Mouse (Mus musculus) CH12.LX (cell line): Measurements from ENCODE around the gene Impad1. TPM values are rescaled to one million over a fixed set of nuclear protein-coding genes. Genes with fewer than 3 reads are reported as not detected.

Experiments used
- DNase-seq: peaks from one replicate; pipeline ENCODE4 v3.0.0-alpha.2; 2013; ENCODE audit errors: extremely low read depth
- H3K27ac ChIP-seq: 2 replicates; pipeline ENCODE4 v1.5.1; 2012; ENCODE audit warnings: low read depth, mild to moderate bottlenecking, control low read depth, moderate library complexity; ENCODE audit not compliant: insufficient read depth
- H3K27me3 ChIP-seq: replicated peaks from 2 replicates; pipeline ENCODE3; 2012; ENCODE audit warnings: inconsistent platforms
- H3K36me3 ChIP-seq, 2 experiments: replicated peaks in 1 of 2; 2 replicates each; pipeline versions ENCODE3 to v1.6.1; 2012; ENCODE audit warnings: inconsistent platforms in 1 of 2, low read length in 1 of 2, mild to moderate bottlenecking in 1 of 2, mixed read lengths in 1 of 2, moderate library complexity in 1 of 2; ENCODE audit not compliant: control insufficient read depth in 1 of 2, insufficient read depth in 1 of 2
- H3K4me1 ChIP-seq, 2 experiments: 2 replicates each; pipeline ENCODE4 v1.6.1; 2012; ENCODE audit warnings: inconsistent platforms in 1 of 2, moderate library complexity in 1 of 2; ENCODE audit not compliant: insufficient read depth in 2 of 2, control insufficient read depth in 1 of 2
- H3K4me2 ChIP-seq: 2 replicates; pipeline ENCODE4 v1.6.1; 2012; ENCODE audit warnings: low read depth, mild to moderate bottlenecking, control low read depth; ENCODE audit not compliant: poor library complexity, insufficient read depth, severe bottlenecking
- H3K4me3 ChIP-seq, 3 experiments: fragments of 150-350 bp in 1 of 3; sonication (generic) in 1 of 3; replicated peaks in 1 of 3; 2 replicates each; pipeline versions ENCODE3 to v1.5.1; 2011 to 2012; ENCODE audit warnings: low read depth in 2 of 3, low read length in 2 of 3, mild to moderate bottlenecking in 2 of 3, moderate library complexity in 2 of 3, control low read depth in 1 of 3, improper control_type of control experiment in 1 of 3, inconsistent platforms in 1 of 3, mixed read lengths in 1 of 3; ENCODE audit not compliant: poor library complexity in 1 of 3
- H3K79me2 ChIP-seq: replicated peaks from 2 replicates; pipeline ENCODE4 v1.6.1; 2012; ENCODE audit warnings: mild to moderate bottlenecking, moderate library complexity; ENCODE audit not compliant: control insufficient read depth, poor library complexity, insufficient read depth, severe bottlenecking; ENCODE audit errors: extremely low read depth
- H3K9ac ChIP-seq: 2 replicates; pipeline ENCODE4 v1.6.1; 2012; ENCODE audit warnings: low read depth, mild to moderate bottlenecking, control low read depth, moderate library complexity; ENCODE audit not compliant: insufficient read depth
- H3K9me3 ChIP-seq: replicated peaks from 2 replicates; pipeline ENCODE3; 2012; ENCODE audit warnings: low read length, inconsistent platforms, mixed read lengths
- CTCF ChIP-seq, 2 experiments: IDR thresholded peaks in 1 of 2; conservative IDR thresholded peaks in 1 of 2; 2 replicates each; pipeline ENCODE4 v1.5.1; 2011 to 2012; ENCODE audit warnings: low read depth in 2 of 2, low read length in 2 of 2, improper control_type of control experiment in 1 of 2, inconsistent platforms in 1 of 2, mild to moderate bottlenecking in 1 of 2, moderate library complexity in 1 of 2
- ETS1 ChIP-seq: conservative IDR thresholded peaks from 2 replicates; pipeline ENCODE4 v1.6.1; 2012; ENCODE audit warnings: low read depth, mild to moderate bottlenecking, inconsistent platforms, low read length, improper control_type of control experiment, moderate library complexity
- HCFC1 ChIP-seq: IDR thresholded peaks from 2 replicates; pipeline ENCODE4 v1.6.1; 2012; ENCODE audit warnings: low read depth, mild to moderate bottlenecking, inconsistent platforms, low read length, improper control_type of control experiment
- IRF4 ChIP-seq: IDR thresholded peaks from 2 replicates; pipeline ENCODE4 v1.6.1; 2014; ENCODE audit warnings: low read depth, mild to moderate bottlenecking, inconsistent platforms, low read length, improper control_type of control experiment
- KAT2A ChIP-seq: IDR thresholded peaks from 2 replicates; pipeline ENCODE4 v1.6.1; 2012; ENCODE audit warnings: low read length, improper control_type of control experiment, inconsistent platforms; ENCODE audit not compliant: insufficient replicate concordance
- MYC ChIP-seq: IDR thresholded peaks from 2 replicates; pipeline ENCODE4 v1.6.1; 2011; ENCODE audit warnings: low read depth, mild to moderate bottlenecking, improper control_type of control experiment, low read length
- NELFE ChIP-seq: IDR thresholded peaks from 2 replicates; pipeline ENCODE4 v1.6.1; 2011; ENCODE audit warnings: low read depth, low read length, improper control_type of control experiment
- NRF1 ChIP-seq: IDR thresholded peaks from 2 replicates; pipeline ENCODE4 v1.6.1; 2014; ENCODE audit warnings: low read depth, mild to moderate bottlenecking, inconsistent platforms, low read length, improper control_type of control experiment, moderate library complexity
- PAX5 ChIP-seq: IDR thresholded peaks from 2 replicates; pipeline ENCODE4 v1.6.1; 2012; ENCODE audit warnings: low read length, inconsistent platforms, mixed read lengths
- RAD21 ChIP-seq: IDR thresholded peaks from 2 replicates; pipeline ENCODE4 v1.6.1; 2011; ENCODE audit warnings: low read depth, mild to moderate bottlenecking, low read length, improper control_type of control experiment, moderate library complexity
- RCOR1 ChIP-seq: conservative IDR thresholded peaks from 2 replicates; pipeline ENCODE4 v1.6.1; 2012; ENCODE audit warnings: low read depth, mild to moderate bottlenecking, inconsistent platforms, low read length, improper control_type of control experiment
- SIN3A ChIP-seq: IDR thresholded peaks from 2 replicates; pipeline ENCODE4 v1.6.1; 2012; ENCODE audit warnings: low read length, improper control_type of control experiment, inconsistent platforms
- TBP ChIP-seq: conservative IDR thresholded peaks from 2 replicates; pipeline ENCODE4 v1.6.1; 2011; ENCODE audit warnings: low read depth, low read length, improper control_type of control experiment
- USF2 ChIP-seq: conservative IDR thresholded peaks from 2 replicates; pipeline ENCODE4 v1.6.1; 2011; ENCODE audit warnings: low read depth, low read length, improper control_type of control experiment
- ZC3H11A ChIP-seq: IDR thresholded peaks from 2 replicates; pipeline ENCODE4 v1.6.1; 2012; ENCODE audit warnings: low read depth, mild to moderate bottlenecking, inconsistent platforms, low read length, improper control_type of control experiment
- ZMIZ1 ChIP-seq: IDR thresholded peaks from 2 replicates; pipeline ENCODE4 v1.6.1; 2012; ENCODE audit warnings: low read depth, mild to moderate bottlenecking, inconsistent platforms, low read length, improper control_type of control experiment
- dilution Hi-C: fragments of 300-500 bp; cut with MboI; formaldehyde crosslinking; loops from 2 replicates; pipeline ENCODE4 v1.14.3; 2020; ENCODE audit warnings: low sequenced_read_pairs; ENCODE audit not compliant: extremely low pct_unique_long_range_greater_than_20kb, extremely low pct_ligation_motif_present
- in situ Hi-C: fragments of 300-500 bp; cut with MboI; formaldehyde crosslinking; loops from 3 replicates; pipeline ENCODE4 v1.14.3; 2019; ENCODE audit warnings: low sequenced_read_pairs, low pct_ligation_motif_present, low pct_unique_long_range_greater_than_20kb, mixed read lengths
- polyA plus RNA-seq: library from polyadenylated mRNA; unstranded; fragments of >175 nt; gene quantifications from 2 replicates; pipeline ENCODE4 v1.2.1, GENCODE M21; 2012; ENCODE audit warnings: low read depth; ENCODE audit not compliant: insufficient read length
- total RNA-seq, 2 experiments: library from RNA; depleted of rRNA; stranded (reverse); fragments of 300-350 nt in 1 of 2; fragments of >200 nt in 1 of 2; gene quantifications; 2 replicates each; pipeline ENCODE4 v1.2.3; 2012 to 2014

Impad1 gene
- total and polyA plus RNA-seq, 3 experiments: 16.3 to 38.4 (median 19.3) TPM

- Histone ChIP-seq H3K79me2 (peaks cover 51% of the 10 kb centered on the region), H3K4me2 (peak overlapping the region; percentile 94; the same call in 1 of the 2 replicates), H3K9me3 (peaks cover 2% of the 10 kb centered on the region), H3K4me3 (peak overlapping the region in 2 of 3 experiments; percentile 80 to 92), H3K4me1 (peaks cover 0 to 22% of the 10 kb centered on the region in 2 experiments; a peak in 2 of 4 replicates), H3K9ac (no peak overlapping the region), H3K27ac (no peak overlapping the region), H3K36me3 (peaks cover 9 to 19% of the 10 kb centered on the region in 2 experiments), H3K27me3 (no peaks in the 10 kb centered on the region)
- TF ChIP-seq MYC: no peak
- TF ChIP-seq IRF4: no peak
- no peak for TF ChIP-seq NRF1
- no peak for TF ChIP-seq USF2
- no peak for TF ChIP-seq CTCF (conservative IDR thresholded peaks at IDR 0.05 in 1 of 2, IDR thresholded peaks at IDR 0.05 in 1 of 2; ENCODE audit: low read depth in 2 of 2, low read length in 2 of 2)
- no peak for TF ChIP-seq SIN3A
- TF ChIP-seq NELFE: no peak
- TF ChIP-seq HCFC1: no peak
- no peak for TF ChIP-seq ETS1
- no peak for TF ChIP-seq ZC3H11A
- no peak for TF ChIP-seq PAX5
- TF ChIP-seq ZMIZ1: no peak
- no peak for TF ChIP-seq KAT2A
- no peak for TF ChIP-seq TBP
- in situ Hi-C loops: no loop called here
- dilution Hi-C loops: no loop called here
- no peak for DNase-seq
Observed at GRCm38 (mm10) chr4:4791180-4791579, 2.0 kb downstream of the Impad1 start.

DNA sequence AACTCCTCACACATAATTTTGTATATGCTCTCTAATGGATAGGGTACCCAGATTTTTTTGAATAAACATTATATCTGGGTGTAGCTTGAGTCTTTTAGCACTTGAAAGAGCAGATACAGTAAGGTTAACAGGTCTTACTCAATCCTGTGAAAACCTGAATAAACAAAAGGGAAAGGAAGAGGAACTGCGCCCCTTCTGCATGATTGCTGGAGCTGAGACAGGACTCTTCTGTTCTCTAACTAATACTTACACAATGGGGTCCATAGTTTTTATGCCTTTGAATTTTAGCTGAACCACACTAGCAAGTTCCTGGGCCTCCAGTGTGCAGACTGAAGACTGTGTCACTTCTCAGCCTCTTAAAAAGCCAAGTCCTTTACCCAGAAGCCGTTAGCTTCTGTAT lies 8.0 kb downstream of the Impad1 start:
- peaks cover 40% of the 10 kb centered on the region for H3K79me2 ChIP-seq
- H3K27me3 ChIP-seq: no peaks in the 10 kb centered on the region
- peaks cover 12 to 54% of the 10 kb centered on the region in 2 experiments for H3K36me3 ChIP-seq
- peaks cover 0 to 8% of the 10 kb centered on the region in 2 experiments; a peak in 2 of 4 replicates for H3K4me1 ChIP-seq
- H3K9me3 ChIP-seq: peaks cover 14% of the 10 kb centered on the region
- in situ Hi-C loops: no loop called here
- no peak overlapping the region for H3K4me2 ChIP-seq
- no peak overlapping the region for H3K9ac ChIP-seq
- TF ChIP-seq RCOR1 (no peak), NRF1 (no peak), RAD21 (no peak)
- TF ChIP-seq, all 38 proteins: peak for 0
- dilution Hi-C loops: no loop called here
- no peak overlapping the region for H3K27ac ChIP-seq
- H3K4me3 ChIP-seq: no peak overlapping the region
- DNase-seq: no peak
